Mouse (Mus musculus) G1E-ER4 (cell line): ENCODE results near the gene Taf5. TPM values are rescaled to one million over a fixed set of nuclear protein-coding genes. Genes with fewer than 3 reads are reported as not detected.

Experiments used
- GATA1 ChIP-seq: IDR thresholded peaks from one replicate; pipeline ENCODE4 v1.8.0; 2012; ENCODE audit warnings: low read length, inconsistent platforms
- polyA plus RNA-seq: library from polyadenylated mRNA; stranded (reverse); fragments of >175 nt; gene quantifications from 2 replicates; pipeline ENCODE4 v1.2.3, GENCODE M21; 2012

Taf5 gene
- polyA plus RNA-seq, 1 experiment, result 10.4 TPM

GRCm38 (mm10) chr19:47049061-47049460, 18.5 kb upstream of the Taf5 start:
- no peak for TF ChIP-seq GATA1

GRCm38 (mm10) chr19:47049840-47050239, 17.7 kb upstream of the Taf5 start:
- no peak for TF ChIP-seq GATA1

- TF ChIP-seq GATA1, result no peak
These were observed 17.1 kb upstream of the Taf5 start, which contains the start of gene Pcgf6 for GRCm38 (mm10) chr19:47050271-47051032. Gene Pcgf6, minus strand, starts transcription at chr19:47050906.

GRCm38 (mm10) chr19:47052927-47053326, 14.6 kb upstream of the Taf5 start:
- TF ChIP-seq GATA1, result no peak

- no peak for TF ChIP-seq GATA1
These were observed 14.1 kb upstream of the Taf5 start for GRCm38 (mm10) chr19:47053471-47053870.

GRCm38 (mm10) chr19:47057684-47058083, 9.9 kb upstream of the Taf5 start:
- no peak for TF ChIP-seq GATA1

GRCm38 (mm10) chr19:47065860-47066259, 1.7 kb upstream of the Taf5 start:
- no peak for TF ChIP-seq GATA1

GRCm38 (mm10) chr19:47067924-47068611, 522 bp downstream of the Taf5 start:
- no peak for TF ChIP-seq GATA1

- TF ChIP-seq GATA1, result no peak
These were observed 20.7 kb downstream of the Taf5 start for GRCm38 (mm10) chr19:47088226-47088625.

GRCm38 (mm10) chr19:47089718-47090525, 22.4 kb downstream of the Taf5 start:
- TF ChIP-seq GATA1, result no peak

- TF ChIP-seq GATA1, result no peak
These were observed 23.1 kb downstream of the Taf5 start, which contains the start of the genes Usmg5 and Pdcd11 for GRCm38 (mm10) chr19:47090550-47091156. Gene Usmg5, minus strand, starts transcription at chr19:47090647. Gene Pdcd11, plus strand, starts transcription at chr19:47090768.

GRCm38 (mm10) chr19:47101080-47101479, 33.5 kb downstream of the Taf5 start:
- TF ChIP-seq GATA1, result no peak

GRCm38 (mm10) chr19:47104641-47105271, 37.2 kb downstream of the Taf5 start:
- no peak for TF ChIP-seq GATA1

GRCm38 (mm10) chr19:47118634-47119033, 51.1 kb downstream of the Taf5 start:
- no peak for TF ChIP-seq GATA1

- TF ChIP-seq GATA1, result no peak
These were observed 53.5 kb downstream of the Taf5 start for GRCm38 (mm10) chr19:47121054-47121453.
